In genomic region chr6:92067146-92067790, GRCm38 (mm10) we compare ENCODE assay signal across 7 mouse cellular contexts. TPM values are rescaled to one million over a fixed set of nuclear protein-coding genes. Genes with fewer than 3 reads are reported as not detected.
A peak's percentile ranks its signal among the peaks of the same experiment; 100 is the strongest.
DNase-seq lines count a peak whose midpoint lies in the region; ATAC-seq lines count a peak whose summit lies in the region.

No protein-coding gene starts in this region.

- no peaks in the 10 kb centered on the region for H3K9me3 ChIP-seq in intestine, embryonic 15.5 days
- no peaks in the 10 kb centered on the region for H3K9me3 ChIP-seq in limb, embryonic 10.5 days (replicated peaks)
- no peaks in the 10 kb centered on the region for H3K9me3 ChIP-seq in midbrain, embryonic 12.5 days

- ATAC-seq in intestine, embryonic 15.5 days = peak; percentile 89
- ATAC-seq in midbrain, embryonic 12.5 days (ENCODE audit: low FRiP score, low read depth) = peak; percentile 81

- no peak overlapping the region for H3K27ac ChIP-seq in intestine, embryonic 15.5 days
- H3K27ac ChIP-seq in limb, embryonic 10.5 days = no peak overlapping the region
- H3K27ac ChIP-seq in midbrain, embryonic 12.5 days (replicated peaks) = no peak overlapping the region

- no peaks in the 10 kb centered on the region for H3K27me3 ChIP-seq in intestine, embryonic 15.5 days (replicated peaks)
- peaks cover 3% of the 10 kb centered on the region; the same call in 1 of the 2 replicates for H3K27me3 ChIP-seq in limb, embryonic 10.5 days (ENCODE audit: low read depth, poor library complexity, severe bottlenecking)
- H3K27me3 ChIP-seq in midbrain, embryonic 12.5 days = no peaks in the 10 kb centered on the region

- no peak overlapping the region for H3K9ac ChIP-seq in intestine, embryonic 15.5 days
- no peak overlapping the region for H3K9ac ChIP-seq in midbrain, embryonic 12.5 days (replicated peaks)

- WGBS in intestine, embryonic 15.5 days = 35% methylated on average over 16 of the region's 16 CpGs
- 38% methylated on average over 16 of the region's 16 CpGs for WGBS in limb, embryonic 10.5 days
- 33% methylated on average over 16 of the region's 16 CpGs for WGBS in midbrain, embryonic 12.5 days

- no peak overlapping the region for H3K4me3 ChIP-seq in intestine, embryonic 15.5 days (replicated peaks)
- H3K4me3 ChIP-seq in limb, embryonic 10.5 days = no peak overlapping the region
- no peak overlapping the region for H3K4me3 ChIP-seq in midbrain, embryonic 12.5 days

- H3K4me1 ChIP-seq in intestine, embryonic 15.5 days (replicated peaks) = no peaks in the 10 kb centered on the region
- peaks cover 6% of the 10 kb centered on the region; the same call in 1 of the 2 replicates for H3K4me1 ChIP-seq in limb, embryonic 10.5 days
- H3K4me1 ChIP-seq in midbrain, embryonic 12.5 days = no peaks in the 10 kb centered on the region

- peak; percentile 73 to 79 for DNase-seq in adrenal gland, adult 18-20 months (ENCODE audit: low spot score in 2 of 2)
- DNase-seq in embryo, embryonic 10 days (ENCODE audit: low spot score) = peak; percentile 87
- DNase-seq in gastrocnemius, postnatal 25 days = peak; percentile 48
- peak; percentile 83 for DNase-seq in limb, embryonic 10.5 days (ENCODE audit: low spot score)
- peak; percentile 76 for DNase-seq in skeletal muscle tissue, adult 2 months (ENCODE audit: low read depth, low spot score)

- H3K36me3 ChIP-seq in intestine, embryonic 15.5 days = no peaks in the 10 kb centered on the region
- H3K36me3 ChIP-seq in limb, embryonic 10.5 days = no peaks in the 10 kb centered on the region
- H3K36me3 ChIP-seq in midbrain, embryonic 12.5 days = no peaks in the 10 kb centered on the region

- H3K4me2 ChIP-seq in intestine, embryonic 15.5 days (replicated peaks) = no peak overlapping the region
- H3K4me2 ChIP-seq in midbrain, embryonic 12.5 days (replicated peaks) = no peak overlapping the region

RNA-seq across cellular contexts. Expression of gene Nr2c2, which starts 23.9 kb away (rescaled TPM):
- total RNA-seq in adrenal gland, adult 18-20 months (2021) = 10 to 100 TPM; 27.4 to 31.7 TPM
- 10 to 100 TPM; 18.0 to 19.6 TPM for total RNA-seq in gastrocnemius, postnatal 25 days (2021)
- 18.3 and 19.3 TPM in 2 replicates for polyA plus RNA-seq in intestine, embryonic 15.5 days (2015; fragmentation: Nextera tagmentation; extraction: Ambion mirVana)
- 19.2 and 20.3 TPM in 2 replicates for polyA plus RNA-seq in limb, embryonic 10.5 days (2016; fragmentation: Nextera tagmentation; extraction: Ambion mirVana)
- 32.7 and 36.7 TPM in 2 replicates for polyA plus RNA-seq in midbrain, embryonic 12.5 days (2016; fragmentation: Nextera tagmentation; extraction: Ambion mirVana)
